Mouse (Mus musculus): Measurements from ENCODE around the gene Mrps14. TPM values are rescaled to one million over a fixed set of nuclear protein-coding genes. Genes with fewer than 3 reads are reported as not detected.

Mrps14 gene
- total and polyA plus RNA-seq, 2 experiments from 2014 or later = 16.9 to 138 TPM

- Histone ChIP-seq H3K36me3 (ENCODE audit: insufficient read depth, low read length) (peaks cover 24% of the 10 kb centered on the region; the same call in 1 of the 2 replicates), H3K27ac (no peak overlapping the region), H3K4me2 (ENCODE audit: low read depth, low read length) (0 out of 2 replicates have a peak overlapping the region, but pooled peaks have one; percentile 19), H3K4me3 (ENCODE audit: low read length) (no peak overlapping the region), H3K9me3 (ENCODE audit: low read length) (no peaks in the 10 kb centered on the region), H3K9ac (replicated peaks; ENCODE audit: low read length) (no peak overlapping the region), H3K27me3 (ENCODE audit: insufficient read depth, low read length) (no peaks in the 10 kb centered on the region), H3K4me1 (ENCODE audit: insufficient read depth, low read length) (peaks cover 18% of the 10 kb centered on the region)
- DNase-seq (ENCODE audit: low spot score) (no peak), ATAC-seq (no peak)
- TF ChIP-seq CTCF (IDR thresholded peaks at IDR 0.05; ENCODE audit: low read depth) = no peak
- 27% methylated on average over 2 of the region's 2 CpGs for WGBS
Measured at GRCm38 (mm10) chr1:160209844-160210243, 14.8 kb downstream of the Mrps14 start.

DNA sequence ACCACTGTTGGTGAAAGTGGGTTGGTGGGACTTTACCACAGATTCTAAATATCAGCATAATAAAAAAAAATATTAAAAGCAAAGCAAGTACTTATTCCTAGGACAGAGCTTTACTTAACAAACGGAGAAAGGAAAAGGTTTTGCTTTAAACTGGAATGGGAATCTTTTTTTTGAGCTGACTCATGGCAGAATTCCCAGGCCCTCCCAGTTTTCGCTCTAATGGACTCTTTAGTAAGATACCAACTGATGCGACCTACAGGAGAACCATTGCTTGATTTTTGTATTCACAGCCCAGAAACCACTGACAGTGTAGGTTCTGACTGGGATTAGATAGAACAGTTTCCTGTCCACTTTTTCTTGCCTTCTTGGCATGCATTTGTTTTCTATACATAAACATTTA is 15.6 kb downstream of the Mrps14 start:
- H3K9ac ChIP-seq (replicated peaks; ENCODE audit: low read length) = no peak overlapping the region
- peak overlapping the region; percentile 87 for H3K4me3 ChIP-seq (ENCODE audit: low read length)
- peaks cover 18% of the 10 kb centered on the region for H3K4me1 ChIP-seq (ENCODE audit: insufficient read depth, low read length)
- WGBS = 42% methylated on average over 3 of the region's 3 CpGs
- no peak for TF ChIP-seq CTCF (IDR thresholded peaks at IDR 0.05; ENCODE audit: low read depth)
- DNase-seq (ENCODE audit: low spot score) (no peak), ATAC-seq (no peak)
- no peaks in the 10 kb centered on the region for H3K9me3 ChIP-seq (ENCODE audit: low read length)
- peak overlapping the region; percentile 86 for H3K4me2 ChIP-seq (ENCODE audit: low read depth, low read length)
- H3K27me3 ChIP-seq (ENCODE audit: insufficient read depth, low read length) = no peaks in the 10 kb centered on the region
- H3K36me3 ChIP-seq (ENCODE audit: insufficient read depth, low read length) = peaks cover 18% of the 10 kb centered on the region; the same call in 1 of the 2 replicates
- H3K27ac ChIP-seq = no peak overlapping the region

- ATAC-seq = no peak
- WGBS = under 1% methylated on average over 8 of the region's 8 CpGs
Measured at GRCm38 (mm10) chr1:160211597-160212122, 16.6 kb downstream of the Mrps14 start.

DNA sequence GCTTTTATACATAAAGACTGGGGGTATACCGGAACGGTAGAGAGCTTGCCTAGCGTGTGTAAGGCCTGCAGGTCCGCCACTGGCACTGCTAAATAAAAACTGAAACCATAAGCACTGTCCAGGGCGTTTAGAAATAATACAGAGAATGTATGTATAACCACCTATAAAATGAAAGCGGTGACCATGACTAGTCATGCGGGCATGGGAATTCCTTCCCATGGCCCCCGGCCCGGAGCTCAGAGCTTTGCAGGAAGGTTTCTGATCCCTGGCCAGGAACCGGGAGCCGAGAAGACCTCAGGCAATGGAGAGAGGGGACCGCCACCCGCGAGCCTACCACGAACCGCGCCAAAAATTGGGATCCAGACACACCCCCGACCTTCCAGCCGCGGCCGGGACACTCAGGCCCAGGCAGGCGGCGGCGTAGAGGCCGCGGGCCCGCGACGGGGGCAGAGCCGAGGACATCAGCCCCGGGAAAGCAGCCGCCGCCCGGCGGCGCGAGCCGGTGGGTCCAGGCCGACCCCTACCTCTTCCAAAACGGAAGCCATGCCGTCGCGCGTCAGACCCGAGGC is 17.2 kb downstream of the Mrps14 start:
- DNase-seq (ENCODE audit: low spot score) = peak; percentile 59

More at GRCm38 (mm10) chr1:160211597-160212122, 16.6 kb downstream of the Mrps14 start:
- H3K27ac ChIP-seq = peak overlapping the region; percentile 99
- H3K36me3 ChIP-seq (ENCODE audit: insufficient read depth, low read length) = peaks cover 11% of the 10 kb centered on the region; the same call in 1 of the 2 replicates
- peaks cover 18% of the 10 kb centered on the region for H3K4me1 ChIP-seq (ENCODE audit: insufficient read depth, low read length)
- no peaks in the 10 kb centered on the region for H3K9me3 ChIP-seq (ENCODE audit: low read length)
- DNase-seq (ENCODE audit: low spot score) = peak; percentile 9
- no peaks in the 10 kb centered on the region for H3K27me3 ChIP-seq (ENCODE audit: insufficient read depth, low read length)
- H3K4me2 ChIP-seq (ENCODE audit: low read depth, low read length) = peak overlapping the region; percentile 86
- TF ChIP-seq CTCF (IDR thresholded peaks at IDR 0.05; ENCODE audit: low read depth) = no peak
- peak overlapping the region; percentile 83 for H3K9ac ChIP-seq (replicated peaks; ENCODE audit: low read length)
- peak overlapping the region; percentile 87 for H3K4me3 ChIP-seq (ENCODE audit: low read length)

GRCm38 (mm10) chr1:160212703-160213669 is 18.0 kb downstream of the Mrps14 start, which contains the start of gene Cacybp:
Gene Cacybp, minus strand, starts transcription at chr1:160212875.
- peak within 1 kb of the TSS; percentile 99 for H3K27ac ChIP-seq
- H3K27me3 ChIP-seq (ENCODE audit: insufficient read depth, low read length) = no peaks in the 10 kb centered on the region
- under 1% methylated on average over 74 of the region's 76 CpGs for WGBS
- H3K36me3 ChIP-seq (ENCODE audit: insufficient read depth, low read length) = no peaks in the 10 kb centered on the region
- peak within 1 kb of the TSS; percentile 83 for H3K9ac ChIP-seq (replicated peaks; ENCODE audit: low read length)
- DNase-seq (ENCODE audit: low spot score) = peak; percentile 100
- H3K4me1 ChIP-seq (ENCODE audit: insufficient read depth, low read length) = peaks cover 18% of the 10 kb centered on the region
- H3K4me3 ChIP-seq (ENCODE audit: low read length) = peak within 1 kb of the TSS; percentile 87
- H3K9me3 ChIP-seq (ENCODE audit: low read length) = no peaks in the 10 kb centered on the region
- H3K4me2 ChIP-seq (ENCODE audit: low read depth, low read length) = peak within 1 kb of the TSS; percentile 86
- peak; percentile 82 for TF ChIP-seq CTCF (IDR thresholded peaks at IDR 0.05; ENCODE audit: low read depth)
- peak; percentile 98 for ATAC-seq

More for the DNA sequence above, 17.2 kb downstream of the Mrps14 start:
- Histone ChIP-seq H3K36me3 (ENCODE audit: insufficient read depth, low read length) (peaks cover 7% of the 10 kb centered on the region; the same call in 1 of the 2 replicates), H3K27ac (peak overlapping the region; percentile 99), H3K4me1 (ENCODE audit: insufficient read depth, low read length) (peaks cover 18% of the 10 kb centered on the region), H3K27me3 (ENCODE audit: insufficient read depth, low read length) (no peaks in the 10 kb centered on the region), H3K4me3 (ENCODE audit: low read length) (peak overlapping the region; percentile 87), H3K4me2 (ENCODE audit: low read depth, low read length) (peak overlapping the region; percentile 86), H3K9me3 (ENCODE audit: low read length) (no peaks in the 10 kb centered on the region), H3K9ac (replicated peaks; ENCODE audit: low read length) (peak overlapping the region; percentile 83)
- no peak for ATAC-seq
- WGBS = under 1% methylated on average over 45 of the region's 45 CpGs
- TF ChIP-seq CTCF (IDR thresholded peaks at IDR 0.05; ENCODE audit: low read depth) = no peak

DNA sequence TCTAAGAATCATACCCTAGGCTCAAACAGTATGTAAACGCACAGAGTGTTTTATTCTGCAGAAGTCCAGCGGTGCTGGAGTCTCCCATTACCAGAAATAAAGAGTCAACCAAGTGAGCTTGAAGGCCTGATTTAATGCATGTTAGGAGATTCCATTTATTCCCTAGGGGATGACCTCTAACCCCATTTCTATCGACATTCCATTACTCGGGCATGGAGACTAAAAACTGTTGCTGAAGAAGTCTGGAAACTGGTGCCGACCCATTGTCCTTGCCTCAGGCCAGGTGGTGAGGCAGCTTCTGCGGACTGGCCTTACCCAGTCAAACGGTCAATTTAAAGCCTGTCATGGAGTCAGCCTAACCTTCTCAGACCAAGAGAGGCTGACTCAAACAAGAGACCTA is 19.2 kb downstream of the Mrps14 start:
- 57% methylated on average over 7 of the region's 7 CpGs for WGBS
- DNase-seq (ENCODE audit: low spot score) (no peak), ATAC-seq (no peak)
- no peaks in the 10 kb centered on the region for H3K27me3 ChIP-seq (ENCODE audit: insufficient read depth, low read length)
- H3K36me3 ChIP-seq (ENCODE audit: insufficient read depth, low read length) = no peaks in the 10 kb centered on the region
- 0 out of 2 replicates have a peak overlapping the region, but pooled peaks have one; percentile 76 for H3K4me2 ChIP-seq (ENCODE audit: low read depth, low read length)
- H3K9me3 ChIP-seq (ENCODE audit: low read length) = no peaks in the 10 kb centered on the region
- peak overlapping the region; percentile 99; the same call in 1 of the 2 replicates for H3K27ac ChIP-seq
- no peak overlapping the region; the same call in 1 of the 2 replicates for H3K4me3 ChIP-seq (ENCODE audit: low read length)
- H3K4me1 ChIP-seq (ENCODE audit: insufficient read depth, low read length) = peaks cover 18% of the 10 kb centered on the region
- no peak overlapping the region for H3K9ac ChIP-seq (replicated peaks; ENCODE audit: low read length)
- TF ChIP-seq CTCF (IDR thresholded peaks at IDR 0.05; ENCODE audit: low read depth) = no peak

Data from hindbrain, postnatal 0 days (tissue).